Mouse (Mus musculus): ENCODE results near the gene Anapc15-ps.
"Not testable (repeated sequence)": the region's sequence is repeated elsewhere in the genome, so short reads cannot be mapped to it uniquely, and the experiment has no call there.

Gene Anapc15-ps

GRCm38 (mm10) chr10:95667371-95668030 is 5.8 kb downstream of the Anapc15-ps start:
- DNase-seq = no peak

GRCm38 (mm10) chr10:95666791-95667190 is 6.5 kb downstream of the Anapc15-ps start:
- DNase-seq = no peak

GRCm38 (mm10) chr10:95665426-95665990 is 7.7 kb downstream of the Anapc15-ps start:
- DNase-seq = no peak

- DNase-seq = no peak
These were observed 8.6 kb downstream of the Anapc15-ps start for GRCm38 (mm10) chr10:95664613-95665012.

DNA sequence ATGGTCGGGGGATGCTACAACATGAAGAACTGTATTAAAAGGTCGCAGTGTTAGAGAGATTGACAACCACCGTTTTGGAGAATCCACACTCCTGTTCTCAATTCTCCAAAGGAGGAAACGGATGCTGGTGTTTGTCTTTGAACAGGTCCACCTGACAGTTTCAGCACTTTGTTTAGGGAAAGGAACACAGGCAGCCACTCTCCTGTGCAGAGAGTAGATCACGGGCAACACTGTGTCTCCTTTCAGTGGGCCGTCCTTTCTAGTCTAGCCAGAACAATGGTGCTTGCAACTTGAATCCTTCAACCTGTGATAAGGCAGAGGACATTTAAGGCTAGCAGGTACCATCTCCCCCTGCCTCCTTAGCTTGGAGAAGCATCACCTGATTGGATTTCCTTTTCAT is 12.9 kb downstream of the Anapc15-ps start:
- no peak for DNase-seq

DNA sequence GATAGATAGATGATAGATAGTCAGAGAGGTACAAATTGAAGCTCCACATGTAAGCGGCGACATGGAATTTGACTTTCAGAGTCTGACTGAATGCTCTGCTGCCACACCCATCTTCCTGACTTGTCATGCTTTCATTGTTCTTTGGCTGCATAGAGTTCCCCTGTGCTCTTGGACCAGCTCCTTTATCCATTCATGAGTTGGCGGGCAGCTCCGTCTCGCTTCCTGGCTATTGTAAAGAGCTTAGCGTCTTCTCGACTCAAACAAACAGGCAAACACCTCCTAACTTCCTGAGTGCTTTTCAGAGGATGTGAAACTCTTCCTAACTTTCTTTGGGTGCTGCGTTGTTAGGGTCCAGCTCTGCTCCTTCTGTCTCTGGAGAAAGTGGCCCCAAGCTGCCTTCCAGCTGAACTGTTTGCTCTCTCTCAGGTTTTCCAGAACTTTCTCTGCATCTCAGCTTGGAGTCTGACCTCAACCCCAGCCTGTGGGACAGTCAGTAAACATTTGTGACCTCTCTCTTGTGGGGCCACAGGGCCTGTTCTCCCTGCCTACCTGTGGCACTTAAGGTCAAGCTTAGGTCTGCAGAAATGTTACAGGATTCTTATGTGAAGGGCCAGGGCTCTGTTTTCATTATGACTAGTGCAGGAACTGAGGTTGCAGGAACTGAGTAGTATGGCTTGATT is 13.6 kb downstream of the Anapc15-ps start:
- DNase-seq = peak; percentile 36 to 70

GRCm38 (mm10) chr10:95658836-95659343 is 14.4 kb downstream of the Anapc15-ps start:
- no peak for DNase-seq

- no peak for DNase-seq
These were observed 16.7 kb downstream of the Anapc15-ps start for GRCm38 (mm10) chr10:95656236-95657225.

GRCm38 (mm10) chr10:95652131-95652530 is 21.1 kb downstream of the Anapc15-ps start:
- DNase-seq = no peak

DNA sequence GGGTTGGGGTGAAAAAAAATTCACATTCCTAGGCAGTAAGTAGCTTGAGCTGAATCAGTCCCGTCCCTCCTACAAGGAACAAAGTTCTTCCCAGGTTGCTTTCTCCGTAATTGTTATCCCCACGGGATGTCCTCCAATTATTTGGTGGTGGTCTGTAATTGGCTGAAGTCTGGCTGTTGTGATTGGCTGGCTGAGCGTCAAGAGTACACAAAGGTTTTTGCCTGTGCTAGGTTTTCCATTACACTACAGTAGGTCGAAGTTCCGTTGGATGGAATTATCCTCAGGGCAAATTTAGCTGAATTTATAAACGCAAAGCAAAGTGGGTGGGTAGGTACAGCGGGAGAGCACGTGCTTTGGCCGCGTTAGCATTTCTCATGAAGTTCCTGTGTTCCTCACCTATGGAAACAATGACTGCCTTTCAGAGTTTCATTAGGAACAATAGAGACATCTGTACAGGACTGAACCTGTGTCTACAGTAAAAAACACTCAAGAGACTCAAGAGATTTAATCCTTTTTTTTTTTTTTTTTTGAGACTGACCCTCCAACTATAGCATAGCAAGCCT is 24.8 kb downstream of the Anapc15-ps start:
- DNase-seq = no peak

DNA sequence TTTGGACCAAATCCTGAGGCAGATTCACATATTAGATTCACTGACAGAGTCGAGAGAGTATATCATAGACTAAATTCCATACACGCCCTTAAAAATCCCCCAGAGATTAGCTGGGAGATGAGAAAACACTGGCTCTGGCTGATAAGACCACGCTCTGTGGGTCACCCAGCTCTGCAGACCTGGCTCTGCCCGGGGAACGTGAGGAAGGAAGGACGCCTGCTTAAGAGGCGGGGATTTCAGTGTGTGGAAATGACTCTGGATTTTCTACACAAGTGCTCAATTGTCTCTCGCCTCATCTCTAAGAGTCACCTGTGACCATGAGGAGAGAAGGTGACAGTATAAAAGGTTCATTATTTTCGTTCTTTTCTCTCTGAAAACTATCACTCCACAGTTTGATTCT is 26.1 kb downstream of the Anapc15-ps start:
- no peak for DNase-seq

GRCm38 (mm10) chr10:95646576-95646975 is 26.7 kb downstream of the Anapc15-ps start:
- no peak for DNase-seq

- DNase-seq = no peak
These were observed 29.4 kb downstream of the Anapc15-ps start for GRCm38 (mm10) chr10:95643696-95644360.

- no peak for DNase-seq
These were observed 30.2 kb downstream of the Anapc15-ps start for GRCm38 (mm10) chr10:95643042-95643441.

DNA sequence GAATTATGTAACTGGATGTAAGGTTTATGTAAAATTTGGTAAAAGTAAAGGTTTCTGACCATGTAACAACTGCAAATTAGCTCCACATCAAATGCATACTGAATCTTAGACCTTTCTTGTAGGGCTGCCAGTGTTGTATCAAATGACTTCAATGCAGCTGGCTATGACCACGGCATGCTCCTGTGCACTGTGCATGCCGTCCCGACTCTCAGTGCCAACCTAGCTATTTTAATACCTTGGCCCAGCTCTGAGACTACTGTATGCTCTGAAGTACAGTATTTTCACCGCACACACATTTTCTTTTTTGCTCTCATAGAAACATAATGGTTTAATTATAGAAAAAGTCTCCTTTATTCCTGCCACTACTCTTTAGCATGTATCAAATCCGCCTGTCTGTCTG is 31.9 kb downstream of the Anapc15-ps start:
- no peak for DNase-seq

DNA sequence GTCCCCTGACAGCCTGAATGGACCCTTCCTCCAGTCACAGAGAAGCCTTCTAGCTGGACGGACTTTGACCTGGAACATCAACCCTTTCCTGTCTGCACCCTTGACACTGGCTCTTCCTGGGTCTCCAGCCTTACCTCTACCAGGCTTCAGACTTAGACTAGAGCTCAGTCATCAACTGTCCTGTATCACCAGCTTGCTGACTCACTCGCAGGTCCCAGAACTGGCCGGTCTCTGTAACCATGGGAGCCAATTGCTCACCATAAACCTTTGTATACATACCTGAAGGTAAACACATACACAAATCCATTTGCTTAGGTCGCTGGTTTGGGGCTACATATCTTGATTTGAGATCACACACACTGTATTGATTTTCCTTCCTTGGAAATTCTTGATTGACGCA is 33.8 kb downstream of the Anapc15-ps start:
- DNase-seq = no peak

GRCm38 (mm10) chr10:95634751-95635150 is 38.5 kb downstream of the Anapc15-ps start:
- no peak for DNase-seq

GRCm38 (mm10) chr10:95634261-95634660 is 39.0 kb downstream of the Anapc15-ps start:
- DNase-seq = peak in 1 of 2 experiments; percentile 18

GRCm38 (mm10) chr10:95631568-95631967 is 41.7 kb downstream of the Anapc15-ps start:
- no peak for DNase-seq

- no peak for DNase-seq
These were observed 42.4 kb downstream of the Anapc15-ps start for GRCm38 (mm10) chr10:95630726-95631345.

DNA sequence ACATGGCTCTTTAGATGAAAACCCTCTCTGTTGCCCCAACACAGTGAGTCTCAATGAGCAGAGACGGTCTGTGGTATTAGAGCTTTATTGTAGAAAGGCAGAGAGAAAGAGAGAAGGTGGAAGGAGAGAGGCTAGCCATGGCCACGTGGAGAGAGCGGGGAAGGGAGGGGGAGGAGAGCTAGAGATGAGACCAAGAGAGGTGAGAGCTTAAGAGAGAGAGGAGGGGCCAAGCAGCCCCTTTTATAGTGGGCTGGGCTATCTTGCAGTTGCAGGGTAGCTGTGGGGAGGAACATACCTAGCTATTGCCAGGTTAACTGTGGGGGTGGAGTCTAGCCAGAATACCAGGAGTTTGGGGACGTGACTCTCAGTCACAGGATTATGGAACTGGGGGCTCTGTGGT is 43.1 kb downstream of the Anapc15-ps start:
- DNase-seq = not testable (repeated sequence)

Measured in lung, postnatal 4 days (tissue).